Mouse (Mus musculus) thymus, adult 2 months (tissue): ENCODE measurements around the gene Pcsk5.

ENCODE experiments used
- CTCF ChIP-seq: fragments of 200-500 bp; IDR thresholded peaks from 2 replicates; pipeline ENCODE4 v1.5.1; 2012; ENCODE audit warnings: mild to moderate bottlenecking, control low read depth, low read length, moderate library complexity, borderline replicate concordance; ENCODE audit not compliant: control insufficient read depth, poor library complexity, insufficient read depth; ENCODE audit errors: extremely low read depth
- POLR2A ChIP-seq: fragments of 200-500 bp; IDR thresholded peaks from 2 replicates; pipeline ENCODE4 v1.6.1; 2012; ENCODE audit warnings: mild to moderate bottlenecking, low read length, control low read depth, moderate library complexity; ENCODE audit not compliant: control insufficient read depth, poor library complexity, insufficient read depth; ENCODE audit errors: extremely low read depth

DNA sequence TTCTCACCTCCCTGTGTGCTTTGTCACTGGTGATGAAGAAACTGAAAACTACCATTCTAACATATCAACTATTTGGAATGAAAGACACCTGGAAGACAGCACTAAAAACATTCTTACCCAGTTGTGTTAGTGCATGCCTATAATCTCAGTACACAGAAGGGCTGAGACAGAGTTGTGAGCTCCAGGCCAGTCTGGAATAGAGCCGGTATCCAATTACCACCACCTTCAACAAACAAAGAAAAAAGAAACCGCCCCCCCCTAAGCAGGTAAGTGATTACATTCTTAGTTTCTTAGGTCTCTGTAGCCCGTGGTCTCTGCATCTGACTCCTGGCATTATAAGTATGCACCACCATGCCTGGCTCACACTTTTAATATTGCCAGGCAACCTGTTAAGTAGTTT, 444.6 kb downstream of the Pcsk5 start:
- TF ChIP-seq CTCF = no peak
- TF ChIP-seq POLR2A = no peak
